Mouse (Mus musculus) retina, embryonic 14.5 days (tissue): ENCODE measurements around the gene Csnk1g2.

ENCODE experiments used
- DNase-seq: peaks from one replicate; pipeline ENCODE4 v3.0.0-alpha.2; 2015; ENCODE audit warnings: low spot score

Csnk1g2 gene

GRCm38 (mm10) chr10:80680260-80680696, 57.6 kb downstream of the Csnk1g2 start:
- no peak for DNase-seq

GRCm38 (mm10) chr10:80682003-80682402, 59.4 kb downstream of the Csnk1g2 start:
- no peak for DNase-seq

DNA sequence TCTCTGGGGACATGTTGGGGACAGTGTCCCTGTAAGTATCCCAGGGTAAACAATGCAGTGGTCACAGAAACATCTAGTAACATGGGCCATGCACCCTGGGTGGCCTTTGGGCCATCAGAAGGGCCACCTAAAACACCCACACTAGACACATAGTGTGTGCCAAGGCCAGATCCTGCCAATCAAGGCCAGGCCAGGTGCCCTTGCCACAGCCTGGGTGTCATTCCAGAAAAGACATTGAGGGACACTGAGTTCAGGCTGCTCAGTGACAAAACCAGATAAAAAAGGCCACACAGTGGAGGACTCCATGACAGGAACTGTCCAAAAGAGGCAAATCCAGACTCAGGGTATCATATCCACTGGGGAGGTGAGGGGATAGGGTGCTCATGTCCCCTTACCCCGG, 61.0 kb downstream of the Csnk1g2 start:
- DNase-seq = no peak

DNA sequence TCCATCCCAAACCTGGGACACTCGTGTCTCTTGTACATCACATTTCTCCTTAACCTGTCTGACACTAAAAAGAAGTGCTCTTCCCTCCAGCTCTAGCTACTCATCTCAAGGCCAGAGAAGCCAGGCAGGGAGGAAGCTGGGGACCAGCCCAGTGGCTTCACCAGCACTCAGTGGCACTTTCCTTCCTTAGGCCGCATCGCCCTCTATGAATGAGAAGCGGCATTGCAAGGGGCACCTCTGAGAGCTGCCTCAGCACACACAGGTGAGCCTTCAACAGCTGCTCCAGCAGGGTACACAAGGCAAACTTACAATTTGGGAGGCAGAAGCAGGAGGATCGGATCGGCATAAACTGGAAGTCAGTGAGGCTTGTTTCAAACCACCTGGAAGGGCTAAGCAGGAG, 61.6 kb downstream of the Csnk1g2 start:
- DNase-seq = peak; percentile 69

- no peak for DNase-seq
These were observed 62.3 kb downstream of the Csnk1g2 start for GRCm38 (mm10) chr10:80684984-80685383.

GRCm38 (mm10) chr10:80686617-80687016, 64.0 kb downstream of the Csnk1g2 start:
- DNase-seq = no peak

DNA sequence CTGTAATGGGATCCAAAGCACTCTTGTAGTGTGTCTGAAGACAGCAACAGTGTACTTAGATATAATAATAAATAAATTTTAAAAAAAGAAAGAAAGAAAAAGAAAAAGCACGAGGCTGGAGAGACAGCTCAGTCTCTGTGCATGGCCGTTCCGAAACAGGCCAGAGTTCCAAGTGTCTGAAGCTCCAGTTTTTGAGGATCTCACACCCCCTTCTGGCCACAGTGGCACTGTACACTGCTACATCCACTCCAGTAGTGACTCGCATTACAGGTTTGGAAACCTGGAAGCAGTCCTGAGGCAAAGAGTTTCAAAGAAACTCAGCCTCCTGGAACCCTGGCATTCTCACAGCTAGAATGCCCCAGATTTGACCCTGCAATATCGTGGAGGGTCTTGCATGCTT, 65.2 kb downstream of the Csnk1g2 start:
- peak; percentile 75 for DNase-seq
